9 mouse cellular contexts compared by ENCODE assay signal in the genomic region with DNA sequence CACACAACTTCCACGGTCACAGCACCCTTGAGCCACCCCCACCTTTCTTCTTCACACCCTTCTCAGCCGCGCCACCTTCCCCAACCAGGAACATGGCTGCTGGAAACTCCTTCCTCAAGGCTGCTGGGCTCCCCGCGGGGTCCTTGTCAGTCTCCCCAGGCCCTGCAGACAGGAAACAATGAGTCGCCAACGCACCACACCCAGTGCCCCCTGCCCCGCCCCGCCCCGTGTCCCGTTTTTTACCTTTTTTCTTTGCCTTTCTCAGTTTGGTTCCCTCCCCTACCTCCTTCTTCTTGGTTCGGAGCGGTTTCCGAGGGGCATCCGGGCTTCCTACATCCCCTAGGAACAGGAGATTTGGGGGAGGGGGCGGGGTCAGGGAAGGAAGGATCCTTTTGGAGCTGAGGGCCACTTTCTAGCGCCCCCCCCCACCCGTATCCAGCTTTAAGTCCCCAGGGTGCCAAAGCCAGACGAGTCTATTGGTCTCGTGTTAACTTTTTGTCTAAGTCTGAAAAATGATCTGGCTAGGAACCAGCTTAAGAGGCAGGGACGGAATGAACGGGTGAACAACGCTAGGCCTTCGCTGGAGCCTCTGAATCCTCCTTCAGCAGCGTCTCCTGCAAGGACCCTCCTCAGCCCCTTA. TPM values are rescaled to one million over a fixed set of nuclear protein-coding genes. Genes with fewer than 3 reads are reported as not detected.
A peak's percentile ranks its signal among the peaks of the same experiment; 100 is the strongest.
DNase-seq lines count a peak whose midpoint lies in the region; ATAC-seq and TF ChIP-seq lines count a peak whose summit lies in the region.
"Had no signal": no experiment of that assay in that cellular context is flagged by ENCODE, and none has a peak within 500 bp of the region (broad histone marks: within the 10 kb centered on the region; RNA-seq: fewer than 3 reads in every experiment).

No protein-coding gene starts in this region.

- 0 out of 2 replicates have a peak, but pooled peaks cover 3% of the 10 kb centered on the region for H3K9me3 ChIP-seq in heart, embryonic 13.5 days
- H3K9me3 ChIP-seq in hindbrain, postnatal 0 days (ENCODE audit: low read length) = no peaks in the 10 kb centered on the region
- H3K9me3 ChIP-seq in midbrain, postnatal 0 days (ENCODE audit: low read length) = no peaks in the 10 kb centered on the region

- no peak for ATAC-seq in heart, embryonic 13.5 days (ENCODE audit: extremely low read depth, insufficient number of reproducible peaks, low FRiP score, low TSS enrichment)
- no peak for ATAC-seq in hindbrain, postnatal 0 days
- ATAC-seq in midbrain, postnatal 0 days (ENCODE audit: low FRiP score) = no peak
- no peak for ATAC-seq in erythroblast, adult 5-6 weeks (replicated peaks; ENCODE audit: low FRiP score, poor library complexity, severe bottlenecking)

- DNase-seq in heart, postnatal 10 days = no peak
- peak; percentile 59 for DNase-seq in embryo, embryonic 11 days
- DNase-seq in hindbrain, postnatal 0 days (ENCODE audit: low spot score) = peak; percentile 23
- peak; percentile 25 for DNase-seq in midbrain, postnatal 0 days (ENCODE audit: low spot score)
- no peak for DNase-seq in cerebellum, postnatal 36 days
- no peak for DNase-seq in spleen, postnatal 10 days (ENCODE audit: low spot score in 2 of 2)
- DNase-seq: lung, postnatal 14 days had no signal

- H3K36me3 ChIP-seq in heart, embryonic 13.5 days = no peaks in the 10 kb centered on the region
- no peaks in the 10 kb centered on the region for H3K36me3 ChIP-seq in hindbrain, postnatal 0 days (ENCODE audit: insufficient read depth, low read length)
- H3K36me3 ChIP-seq in midbrain, postnatal 0 days (ENCODE audit: insufficient read depth, low read length) = no peaks in the 10 kb centered on the region

- H3K27ac ChIP-seq in heart, embryonic 13.5 days (replicated peaks) = no peak overlapping the region
- no peak overlapping the region for H3K27ac ChIP-seq in hindbrain, postnatal 0 days
- H3K27ac ChIP-seq in midbrain, postnatal 0 days (ENCODE audit: low read depth, low read length) = no peak overlapping the region

- peaks cover 81% of the 10 kb centered on the region for H3K27me3 ChIP-seq in heart, embryonic 13.5 days (replicated peaks)
- H3K27me3 ChIP-seq in hindbrain, postnatal 0 days (ENCODE audit: insufficient read depth, low read length) = peaks cover 30% of the 10 kb centered on the region
- peaks cover 52% of the 10 kb centered on the region for H3K27me3 ChIP-seq in midbrain, postnatal 0 days (ENCODE audit: insufficient read depth, low read length)

- H3K9ac ChIP-seq in heart, embryonic 13.5 days = peak overlapping the region; percentile 77
- peak overlapping the region; percentile 28; the same call in 1 of the 2 replicates for H3K9ac ChIP-seq in hindbrain, postnatal 0 days (replicated peaks; ENCODE audit: low read length)
- H3K9ac ChIP-seq in midbrain, postnatal 0 days (replicated peaks; ENCODE audit: low read length, poor library complexity, severe bottlenecking) = 0 out of 2 replicates have a peak overlapping the region, but pooled peaks have one; percentile 19

- peaks cover 34% of the 10 kb centered on the region for H3K4me1 ChIP-seq in heart, embryonic 13.5 days
- no peaks in the 10 kb centered on the region; the same call in 1 of the 2 replicates for H3K4me1 ChIP-seq in hindbrain, postnatal 0 days (ENCODE audit: insufficient read depth, low read length)
- 0 out of 2 replicates have a peak, but pooled peaks cover 5% of the 10 kb centered on the region for H3K4me1 ChIP-seq in midbrain, postnatal 0 days (ENCODE audit: insufficient read depth, low read length)

- TF ChIP-seq CTCF in hindbrain, postnatal 0 days (IDR thresholded peaks at IDR 0.05; ENCODE audit: low read depth) = 0 out of 2 replicates have a peak, but pooled peaks have one; percentile 9
- TF ChIP-seq CTCF in midbrain, postnatal 0 days (IDR thresholded peaks at IDR 0.05) = no peak

- H3K4me2 ChIP-seq in heart, embryonic 13.5 days = peak overlapping the region; percentile 73
- peak overlapping the region; percentile 54 for H3K4me2 ChIP-seq in hindbrain, postnatal 0 days (ENCODE audit: low read depth, low read length)
- peak overlapping the region; percentile 45 for H3K4me2 ChIP-seq in midbrain, postnatal 0 days (ENCODE audit: low read depth, low read length, poor library complexity, severe bottlenecking)

- peak overlapping the region; percentile 48 for H3K4me3 ChIP-seq in heart, embryonic 13.5 days
- peak overlapping the region; percentile 28 for H3K4me3 ChIP-seq in hindbrain, postnatal 0 days (ENCODE audit: low read length)
- peak overlapping the region; percentile 26 for H3K4me3 ChIP-seq in midbrain, postnatal 0 days (ENCODE audit: low read depth, low read length)

- intact Hi-C loops in heart, postnatal 10 days (cut with DNase I) = no loop called here

- 4% methylated on average over 25 of the region's 25 CpGs for WGBS in heart, embryonic 13.5 days
- 2% methylated on average over 25 of the region's 25 CpGs for WGBS in hindbrain, postnatal 0 days
- WGBS in midbrain, postnatal 0 days = 1% methylated on average over 25 of the region's 25 CpGs

RNA-seq across cellular contexts. Expression of a gene that starts 2.2 kb away (rescaled TPM):
- polyA plus RNA-seq in heart, embryonic 13.5 days (2015; fragmentation: Nextera tagmentation; extraction: Ambion mirVana) = 4.1 TPM in 2 replicates
- under 1 TPM; 0.86 to 0.94 TPM for total RNA-seq in heart, postnatal 10 days (2021)
- total RNA-seq in hindbrain, postnatal 0 days (2014; rRNA removed) = 1.4 TPM in 1 of 2 replicates, not detected in the other
- polyA plus RNA-seq in hindbrain, postnatal 0 days (2015; fragmentation: Nextera tagmentation; extraction: Ambion mirVana) = 1.8 and 2.0 TPM in 2 replicates
- 0.80 and 1.0 TPM in 2 replicates for total RNA-seq in midbrain, postnatal 0 days (2014; rRNA removed)
- 1.1 TPM in 2 replicates for polyA plus RNA-seq in midbrain, postnatal 0 days (2015; fragmentation: Nextera tagmentation; extraction: Ambion mirVana)
- total RNA-seq in erythroblast, adult 5-6 weeks (2015; ENCODE audit: low replicate concordance) = not detected in 2 replicates
- total RNA-seq in erythroblast, adult 5-6 weeks (2017; ENCODE audit: low replicate concordance) = 0.28 TPM in 1 of 2 replicates, not detected in the other

RNA-seq across cellular contexts. Expression of a gene that starts 12.2 kb away (rescaled TPM):
- 5.9 and 7.3 TPM in 2 replicates for polyA plus RNA-seq in heart, embryonic 13.5 days (2015; fragmentation: Nextera tagmentation; extraction: Ambion mirVana)
- total RNA-seq in heart, postnatal 10 days (2021) = 10 to 100 TPM; 15.3 to 19.3 TPM
- 6.5 and 9.4 TPM in 2 replicates for total RNA-seq in hindbrain, postnatal 0 days (2014; rRNA removed)
- 1.3 and 1.7 TPM in 2 replicates for polyA plus RNA-seq in hindbrain, postnatal 0 days (2015; fragmentation: Nextera tagmentation; extraction: Ambion mirVana)
- total RNA-seq in midbrain, postnatal 0 days (2014; rRNA removed) = 4.8 and 5.4 TPM in 2 replicates
- 1.2 and 1.3 TPM in 2 replicates for polyA plus RNA-seq in midbrain, postnatal 0 days (2015; fragmentation: Nextera tagmentation; extraction: Ambion mirVana)
- not detected in 2 replicates for total RNA-seq in erythroblast, adult 5-6 weeks (2015; ENCODE audit: low replicate concordance)
- not detected in 2 replicates for total RNA-seq in erythroblast, adult 5-6 weeks (2017; ENCODE audit: low replicate concordance)

RNA-seq across cellular contexts. Expression of a gene that starts 34.5 kb away (rescaled TPM):
- 389 and 419 TPM in 2 replicates for polyA plus RNA-seq in heart, embryonic 13.5 days (2015; fragmentation: Nextera tagmentation; extraction: Ambion mirVana)
- 100 to 1,000 TPM; 584 to 595 TPM for total RNA-seq in heart, postnatal 10 days (2021)
- 699 and 1,071 TPM in 2 replicates for total RNA-seq in hindbrain, postnatal 0 days (2014; rRNA removed)
- 337 and 355 TPM in 2 replicates for polyA plus RNA-seq in hindbrain, postnatal 0 days (2015; fragmentation: Nextera tagmentation; extraction: Ambion mirVana)
- 810 and 1,016 TPM in 2 replicates for total RNA-seq in midbrain, postnatal 0 days (2014; rRNA removed)
- polyA plus RNA-seq in midbrain, postnatal 0 days (2015; fragmentation: Nextera tagmentation; extraction: Ambion mirVana) = 347 and 365 TPM in 2 replicates
- total RNA-seq in erythroblast, adult 5-6 weeks (2015; ENCODE audit: low replicate concordance) = 515 and 525 TPM in 2 replicates
- 92.4 and 200 TPM in 2 replicates for total RNA-seq in erythroblast, adult 5-6 weeks (2017; ENCODE audit: low replicate concordance)

RNA-seq across cellular contexts. Expression of a gene that starts 49.5 kb away (rescaled TPM):
- 19.3 and 22.2 TPM in 2 replicates for polyA plus RNA-seq in heart, embryonic 13.5 days (2015; fragmentation: Nextera tagmentation; extraction: Ambion mirVana)
- 10 to 100 TPM; 16.9 to 18.2 TPM for total RNA-seq in heart, postnatal 10 days (2021)
- 38.7 and 46.5 TPM in 2 replicates for total RNA-seq in hindbrain, postnatal 0 days (2014; rRNA removed)
- 23.6 and 27.2 TPM in 2 replicates for polyA plus RNA-seq in hindbrain, postnatal 0 days (2015; fragmentation: Nextera tagmentation; extraction: Ambion mirVana)
- total RNA-seq in midbrain, postnatal 0 days (2014; rRNA removed) = 33.4 and 33.6 TPM in 2 replicates
- polyA plus RNA-seq in midbrain, postnatal 0 days (2015; fragmentation: Nextera tagmentation; extraction: Ambion mirVana) = 26.1 and 28.6 TPM in 2 replicates
- 23.1 TPM in 1 of 2 replicates, not detected in the other for total RNA-seq in erythroblast, adult 5-6 weeks (2015; ENCODE audit: low replicate concordance)
- 0.68 and 8.4 TPM in 2 replicates for total RNA-seq in erythroblast, adult 5-6 weeks (2017; ENCODE audit: low replicate concordance)

Comparison
In these comparisons a context has a peak if more than half of its experiments do, and no peak if none do; other contexts are left out.
1. H3K9ac ChIP-seq: peak in every context shown above with its lines; median percentile 77 in heart, embryonic 13.5 days; 28 in hindbrain, postnatal 0 days; 19 in midbrain, postnatal 0 days.
2. DNase-seq: peak in embryo, embryonic 11 days (single experiment), hindbrain, postnatal 0 days (single experiment) and midbrain, postnatal 0 days (single experiment); none in heart, postnatal 10 days (0 of 2), cerebellum, postnatal 36 days (0 of 2) and spleen, postnatal 10 days (0 of 2).
3. Peak in every context shown above with its lines, with median percentiles within 50 percentile points of each other: H3K4me2 ChIP-seq and H3K4me3 ChIP-seq.